Mouse (Mus musculus) MEL (cell line): ENCODE results near the gene Ap1g1. TPM values are rescaled to one million over a fixed set of nuclear protein-coding genes. Genes with fewer than 3 reads are reported as not detected.

Source experiments
- DNase-seq: peaks from one replicate; pipeline ENCODE4 v3.0.0; 2011; ENCODE audit warnings: low read depth, low spot score
- H3K27ac ChIP-seq: 2 replicates; pipeline ENCODE4 v1.5.1; 2012; ENCODE audit warnings: low read depth, mild to moderate bottlenecking, control low read depth, low read length, moderate library complexity; ENCODE audit not compliant: control insufficient read depth
- H3K27me3 ChIP-seq, 2 experiments: fragments of 150-350 bp in 1 of 2; sonication (generic) in 1 of 2; 2 replicates each; pipeline ENCODE4 v1.6.1; 2012; ENCODE audit warnings: low read length in 2 of 2, mild to moderate bottlenecking in 2 of 2, improper control_type of control experiment in 1 of 2, moderate library complexity in 1 of 2; ENCODE audit not compliant: insufficient read depth in 2 of 2, control insufficient read depth in 1 of 2
- H3K36me3 ChIP-seq, 2 experiments: 2 replicates each; pipeline ENCODE4 v1.6.1; 2012 to 2014; ENCODE audit warnings: low read length in 2 of 2, improper control_type of control experiment in 1 of 2, inconsistent platforms in 1 of 2, mild to moderate bottlenecking in 1 of 2; ENCODE audit not compliant: insufficient read depth in 2 of 2, control insufficient read depth in 1 of 2
- H3K4me1 ChIP-seq, 2 experiments: fragments of 150-350 bp in 1 of 2; sonication (generic) in 1 of 2; 2 replicates each; pipeline ENCODE4 v1.6.1; 2012; ENCODE audit warnings: low read length in 2 of 2, improper control_type of control experiment in 1 of 2, mild to moderate bottlenecking in 1 of 2; ENCODE audit not compliant: insufficient read depth in 2 of 2, control insufficient read depth in 1 of 2
- H3K4me3 ChIP-seq, 2 experiments: fragments of 150-350 bp in 1 of 2; sonication (generic) in 1 of 2; 2 replicates each; pipeline ENCODE4 v1.5.1; 2012; ENCODE audit warnings: low read depth in 2 of 2, low read length in 2 of 2, mild to moderate bottlenecking in 2 of 2, moderate library complexity in 2 of 2, control low read depth in 1 of 2, improper control_type of control experiment in 1 of 2; ENCODE audit not compliant: control insufficient read depth in 1 of 2, insufficient read depth in 1 of 2
- H3K79me2 ChIP-seq: 2 replicates; pipeline ENCODE4 v1.6.1; 2012; ENCODE audit warnings: mild to moderate bottlenecking, low read length, moderate library complexity; ENCODE audit not compliant: control insufficient read depth, poor library complexity, insufficient read depth
- H3K9ac ChIP-seq: 2 replicates; pipeline ENCODE4 v1.6.1; 2012; ENCODE audit warnings: low read depth, mild to moderate bottlenecking, control low read depth, low read length, moderate library complexity; ENCODE audit not compliant: control insufficient read depth, poor library complexity, severe bottlenecking
- H3K9me3 ChIP-seq: fragments of 150-350 bp; sonication (generic); replicated peaks from 2 replicates; pipeline ENCODE4 v1.6.1; 2012; ENCODE audit warnings: mild to moderate bottlenecking, low read length, improper control_type of control experiment, moderate library complexity; ENCODE audit not compliant: insufficient read depth
- CHD2 ChIP-seq: IDR thresholded peaks from 2 replicates; pipeline ENCODE4 v1.6.1; 2011; ENCODE audit warnings: low read length, improper control_type of control experiment
- EP300 ChIP-seq, 2 experiments: IDR thresholded peaks; 2 replicates each; pipeline ENCODE4 v1.6.1; 2011; ENCODE audit warnings: improper control_type of control experiment in 2 of 2, low read length in 2 of 2, low read depth in 1 of 2, mild to moderate bottlenecking in 1 of 2
- JUND ChIP-seq: IDR thresholded peaks from 2 replicates; pipeline ENCODE4 v1.6.1; 2011; ENCODE audit warnings: low read depth, mild to moderate bottlenecking, improper control_type of control experiment, low read length
- MAX ChIP-seq: IDR thresholded peaks from 2 replicates; pipeline ENCODE4 v1.6.1; 2011; ENCODE audit warnings: low read length, improper control_type of control experiment
- MAZ ChIP-seq: IDR thresholded peaks from 2 replicates; pipeline ENCODE4 v1.6.1; 2012; ENCODE audit warnings: low read depth, mild to moderate bottlenecking, inconsistent platforms, low read length, improper control_type of control experiment
- MXI1 ChIP-seq: IDR thresholded peaks from 2 replicates; pipeline ENCODE4 v1.6.1; 2011; ENCODE audit warnings: mild to moderate bottlenecking, low read depth, low read length, improper control_type of control experiment
- NELFE ChIP-seq: IDR thresholded peaks from 2 replicates; pipeline ENCODE4 v1.6.1; 2011; ENCODE audit warnings: low read depth, low read length, improper control_type of control experiment
- NRF1 ChIP-seq: IDR thresholded peaks from 2 replicates; pipeline ENCODE4 v1.6.1; 2014; ENCODE audit warnings: low read depth, mild to moderate bottlenecking, inconsistent platforms, low read length, improper control_type of control experiment, moderate library complexity; ENCODE audit not compliant: poor library complexity, insufficient read depth, severe bottlenecking
- POLR2AphosphoS2 ChIP-seq: IDR thresholded peaks from 2 replicates; pipeline ENCODE4 v1.6.1; 2011; ENCODE audit warnings: low read length, improper control_type of control experiment
- RAD21 ChIP-seq: IDR thresholded peaks from 2 replicates; pipeline ENCODE4 v1.6.1; 2011; ENCODE audit warnings: mild to moderate bottlenecking, low read depth, low read length, improper control_type of control experiment
- RCOR1 ChIP-seq: IDR thresholded peaks from 2 replicates; pipeline ENCODE4 v1.6.1; 2012; ENCODE audit warnings: low read depth, mild to moderate bottlenecking, inconsistent platforms, low read length, improper control_type of control experiment
- TBP ChIP-seq: IDR thresholded peaks from 2 replicates; pipeline ENCODE4 v1.8.0; 2011; ENCODE audit warnings: low read depth, low read length, improper control_type of control experiment
- UBTF ChIP-seq: IDR thresholded peaks from 2 replicates; pipeline ENCODE4 v1.6.1; 2012; ENCODE audit warnings: low read depth, mild to moderate bottlenecking, inconsistent platforms, low read length, improper control_type of control experiment, moderate library complexity, borderline replicate concordance; ENCODE audit not compliant: insufficient read depth
- ZC3H11A ChIP-seq: IDR thresholded peaks from 2 replicates; pipeline ENCODE4 v1.6.1; 2012; ENCODE audit warnings: low read depth, mild to moderate bottlenecking, inconsistent platforms, low read length, improper control_type of control experiment
- polyA plus RNA-seq, 2 experiments: library from polyadenylated mRNA; stranded (reverse) in 1 of 2; unstranded in 1 of 2; fragments of >175 nt in 1 of 2; fragments of >200 nt in 1 of 2; gene quantifications; 2 replicates each; pipeline versions ENCODE4 v1.2.1 to v1.2.4; 2012; ENCODE audit warnings: low replicate concordance in 2 of 2, low read depth in 1 of 2; ENCODE audit not compliant: insufficient read length in 2 of 2, insufficient read depth in 1 of 2, missing spikeins in 1 of 2
- total RNA-seq: library from RNA; depleted of rRNA; stranded (reverse); fragments of 300-350 nt; gene quantifications from 2 replicates; pipeline ENCODE4 v1.2.3, GENCODE M21; 2012

The Ap1g1 gene
- total and polyA plus RNA-seq, 3 experiments, result 34.6 to 456 (median 46.6) TPM

DNA sequence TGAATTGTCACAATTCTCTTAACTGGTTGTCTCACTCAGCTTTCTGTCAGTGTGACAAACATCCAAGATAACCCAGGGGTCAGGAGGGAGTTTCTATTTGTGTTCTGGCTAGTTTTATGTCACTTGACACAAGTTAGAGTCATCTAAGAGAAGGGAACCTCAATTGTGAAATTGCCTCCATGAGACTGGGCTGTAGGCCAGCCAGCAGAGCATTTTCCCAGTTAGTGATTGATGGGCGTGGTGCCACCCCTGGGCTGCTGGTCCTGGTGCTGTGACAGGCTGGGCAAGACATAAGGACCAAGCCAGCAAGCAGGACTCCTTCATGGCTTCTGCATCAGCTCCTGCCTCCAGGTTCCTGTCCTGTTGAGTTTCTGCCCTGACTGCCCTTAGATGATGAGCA lies 18.1 kb upstream of the Ap1g1 start:
- TF ChIP-seq MXI1, result no peak
- TF ChIP-seq NRF1, result no peak

DNA sequence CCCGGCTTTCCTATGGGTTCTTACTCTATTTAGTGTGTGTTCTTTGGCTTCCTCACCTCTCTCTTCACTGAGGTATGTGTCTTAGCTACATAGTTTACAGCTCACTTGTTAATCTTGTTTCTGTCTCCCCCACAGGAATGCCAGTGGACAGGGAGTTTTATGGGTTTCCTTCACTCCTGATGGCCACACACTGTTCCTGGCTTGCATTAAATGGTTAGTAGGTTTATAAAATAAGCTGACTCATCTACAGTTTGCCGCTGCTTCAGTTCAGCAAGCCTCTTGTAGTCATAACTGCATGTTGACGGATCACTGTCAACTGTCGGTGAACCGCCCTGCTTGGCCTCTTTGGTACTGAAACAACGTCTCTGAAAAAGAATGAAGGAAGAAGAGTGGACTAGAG lies 14.3 kb upstream of the Ap1g1 start:
- no peak for DNase-seq
- no peaks in the 10 kb centered on the region for H3K36me3 ChIP-seq
- H3K9ac ChIP-seq, result no peak overlapping the region
- H3K9me3 ChIP-seq, result no peaks in the 10 kb centered on the region
- H3K27ac ChIP-seq, result no peak overlapping the region
- no peak for TF ChIP-seq RAD21
- TF ChIP-seq UBTF, result no peak
- no peak for TF ChIP-seq MAZ
- no peak for TF ChIP-seq ZC3H11A
- TF ChIP-seq NELFE, result no peak
- TF ChIP-seq EP300 (IDR thresholded peaks at IDR 0.05; ENCODE audit: low read depth in 1 of 2, low read length in 2 of 2), result no peak
- no peak for TF ChIP-seq RCOR1
- TF ChIP-seq TBP, result no peak
- no peak for TF ChIP-seq CHD2
- no peak for TF ChIP-seq POLR2AphosphoS2
- no peak for TF ChIP-seq JUND
- H3K4me3 ChIP-seq, result no peak overlapping the region
- H3K27me3 ChIP-seq, result peaks cover 0 to 2% of the 10 kb centered on the region in 2 experiments; a peak in 1 of 4 replicates
- H3K79me2 ChIP-seq, result no peaks in the 10 kb centered on the region
- H3K4me1 ChIP-seq, result no peaks in the 10 kb centered on the region

More for the DNA sequence above, 18.1 kb upstream of the Ap1g1 start:
- H3K27ac ChIP-seq, result no peak overlapping the region
- no peaks in the 10 kb centered on the region for H3K79me2 ChIP-seq
- H3K27me3 ChIP-seq, result no peaks in the 10 kb centered on the region; a peak in 1 of 4 replicates
- no peaks in the 10 kb centered on the region for H3K9me3 ChIP-seq
- H3K4me3 ChIP-seq, result no peak overlapping the region
- H3K4me1 ChIP-seq, result 0 out of 4 replicates have a peak, but pooled peaks cover 0 to 4% of the 10 kb centered on the region in 2 experiments
- DNase-seq, result no peak
- H3K36me3 ChIP-seq, result no peaks in the 10 kb centered on the region
- no peak overlapping the region for H3K9ac ChIP-seq

DNA sequence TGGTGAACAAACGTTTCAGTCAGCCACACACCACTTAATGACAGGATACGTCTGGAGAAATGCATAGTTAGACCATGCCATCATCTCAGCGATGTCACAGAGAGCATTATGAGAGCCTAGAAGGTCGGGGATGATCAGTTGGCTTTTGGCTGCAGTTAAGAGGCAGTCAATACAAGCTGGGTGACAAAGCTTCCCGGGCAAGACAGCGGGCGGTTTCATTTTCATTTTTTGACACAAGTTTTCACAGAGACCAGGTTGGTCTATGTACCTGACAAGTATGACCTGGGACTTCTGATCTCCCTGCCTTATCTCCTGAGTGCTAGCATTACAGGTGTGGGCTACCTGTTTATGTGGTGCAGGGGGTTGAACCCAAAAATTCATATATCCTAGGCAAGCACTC lies 12.3 kb upstream of the Ap1g1 start:
- no peak for TF ChIP-seq MAX
- Histone ChIP-seq H3K36me3 (no peaks in the 10 kb centered on the region), H3K79me2 (no peaks in the 10 kb centered on the region), H3K9ac (no peak overlapping the region), H3K4me1 (no peaks in the 10 kb centered on the region), H3K4me3 (no peak overlapping the region), H3K27ac (no peak overlapping the region), H3K27me3 (peaks cover 0 to 2% of the 10 kb centered on the region in 2 experiments; a peak in 2 of 4 replicates), H3K9me3 (no peaks in the 10 kb centered on the region)
- DNase-seq, result no peak
